Mouse (Mus musculus) stomach, adult 2 months (tissue): ENCODE measurements around the gene Dtx3l. TPM values are rescaled to one million over a fixed set of nuclear protein-coding genes. Genes with fewer than 3 reads are reported as not detected.

Experiments
- polyA plus RNA-seq: library from polyadenylated mRNA; depleted of rRNA; stranded (reverse); fragments of >200 nt; gene quantifications from 2 replicates; pipeline ENCODE4 v1.2.3, GENCODE M21; 2012; rRNA removed

Gene Dtx3l
- polyA plus RNA-seq = 1.2 and 1.7 TPM in 2 replicates

DNA sequence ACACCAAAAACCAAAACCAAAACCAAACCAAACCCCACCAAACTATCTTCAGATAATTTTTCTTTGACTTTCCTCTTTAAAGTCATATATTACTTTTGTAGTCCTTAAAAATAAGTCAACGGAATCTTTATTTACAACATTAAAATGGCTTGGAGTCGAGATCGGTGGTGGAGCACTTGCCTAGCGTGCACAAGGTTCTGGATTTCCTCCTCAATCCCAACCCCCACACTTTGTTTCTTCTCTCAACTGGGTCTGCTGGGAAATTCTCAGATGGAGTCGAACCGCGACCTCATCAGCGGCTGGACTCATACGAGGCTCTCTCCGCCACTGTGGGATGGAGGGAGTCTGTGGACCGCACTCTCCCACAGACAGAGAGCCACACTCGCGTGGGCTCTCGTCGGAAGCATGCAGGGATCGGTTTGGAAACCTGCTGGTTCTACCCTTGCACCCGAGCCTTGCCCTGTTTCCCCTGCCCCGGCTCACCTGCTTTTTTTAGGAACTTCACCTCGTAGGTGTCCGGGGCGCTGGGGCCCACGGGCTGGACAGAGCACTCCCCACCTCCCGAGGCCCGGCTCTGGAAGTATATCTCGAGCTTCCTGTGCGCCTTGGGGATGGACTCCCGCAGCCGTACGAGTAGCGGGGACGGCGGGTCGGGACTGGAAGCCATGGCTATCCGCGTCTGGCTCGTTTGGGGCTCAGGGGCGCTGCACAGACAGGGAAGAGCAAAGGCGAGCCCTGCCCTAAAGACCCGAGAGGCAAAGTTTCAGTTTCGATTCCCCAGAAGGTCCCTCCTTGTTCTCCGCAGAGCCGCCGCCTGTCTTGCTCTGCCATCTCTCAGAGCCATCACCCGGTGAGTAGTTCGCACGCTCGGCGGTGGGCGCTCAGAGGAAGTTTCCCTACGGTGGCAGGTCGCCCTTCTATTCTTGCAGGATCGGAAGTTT lies at the start of gene Dtx3l, which contains the start of gene Parp9:
Dtx3l (minus strand) TSS at position 941 of the 941 bp plus-strand sequence.
Parp9 (plus strand) TSS at position 260 of the 941 bp plus-strand sequence.

GRCm38 (mm10) chr16:35978450-35978849 lies 39.5 kb upstream of the Dtx3l start, which contains the start of gene Kpna1:
Gene Kpna1 (plus strand): TSS chr16:35978750.

Other genes starting within 250 kb of the Dtx3l start
- gene Dirc2, start 169.8 kb downstream of the Dtx3l start, polyA plus RNA-seq = 5.8 and 7.4 TPM in 2 replicates
- gene Hspbap1, start 168.8 kb downstream of the Dtx3l start, polyA plus RNA-seq = 0.86 and 1.5 TPM in 2 replicates
- 0.60 and 0.78 TPM in 2 replicates for gene Parp14, start 67.6 kb downstream of the Dtx3l start, polyA plus RNA-seq
- 0.77 and 1.0 TPM in 2 replicates for gene Parp9, start 681 bp downstream of the Dtx3l start, polyA plus RNA-seq
- 1.2 and 1.5 TPM in 2 replicates for gene Kpna1, start 39.6 kb upstream of the Dtx3l start, polyA plus RNA-seq
- gene Wdr5b, start 102.0 kb upstream of the Dtx3l start, polyA plus RNA-seq = 0.13 and 0.45 TPM in 2 replicates
- 9.8 and 14.6 TPM in 2 replicates for gene Fam162a, start 132.4 kb upstream of the Dtx3l start, polyA plus RNA-seq
- gene Ccdc58, start 132.5 kb upstream of the Dtx3l start, polyA plus RNA-seq = 0.70 and 1.1 TPM in 2 replicates
- gene Csta1, start 192.1 kb upstream of the Dtx3l start, polyA plus RNA-seq = 0.22 and 0.31 TPM in 2 replicates
- not detected in 2 replicates for gene Stfa2l1, start 217.7 kb upstream of the Dtx3l start, polyA plus RNA-seq
- gene Gm5483, start 245.1 kb upstream of the Dtx3l start, polyA plus RNA-seq = not detected in 2 replicates